Mouse (Mus musculus) midbrain, embryonic 15.5 days (tissue): ENCODE measurements at regions not wholly inside any gene's neighbourhood (a gene's known extent, or its start where the extent isn't known, plus 50 kb on each side); places are given as distances from the start of the nearest gene placed in this dataset.
A peak's percentile ranks its signal among the peaks of the same experiment; 100 is the strongest.

Source experiments
- ATAC-seq: fragments of 200-750 bp; cut with Nextera tagmentation; replicated peaks from 2 replicates; pipeline ENCODE4 v1.8.0; 2017; ENCODE audit warnings: moderate TSS enrichment
- H3K27ac ChIP-seq: fragments of 300-500 bp; sonication (generic); 2 replicates; pipeline ENCODE4 v1.5.1; 2015; ENCODE audit warnings: mild to moderate bottlenecking, inconsistent platforms
- H3K27me3 ChIP-seq: fragments of 300-500 bp; sonication (generic); replicated peaks from 2 replicates; pipeline ENCODE4 v1.6.1; 2015; ENCODE audit warnings: inconsistent platforms
- H3K36me3 ChIP-seq: fragments of 300-500 bp; sonication (generic); replicated peaks from 2 replicates; pipeline ENCODE4 v1.6.1; 2015; ENCODE audit warnings: inconsistent platforms
- H3K4me1 ChIP-seq: fragments of 300-500 bp; sonication (generic); 2 replicates; pipeline ENCODE4 v1.6.1; 2015; ENCODE audit warnings: inconsistent platforms
- H3K4me2 ChIP-seq: fragments of 300-500 bp; sonication (generic); 2 replicates; pipeline ENCODE4 v1.6.1; 2015; ENCODE audit warnings: inconsistent platforms, mild to moderate bottlenecking, moderate library complexity
- H3K4me3 ChIP-seq: fragments of 300-500 bp; sonication (generic); 2 replicates; pipeline ENCODE4 v1.5.1; 2015; ENCODE audit warnings: mild to moderate bottlenecking, inconsistent platforms
- H3K9ac ChIP-seq: fragments of 300-500 bp; sonication (generic); 2 replicates; pipeline ENCODE4 v1.6.1; 2015; ENCODE audit warnings: mild to moderate bottlenecking, inconsistent platforms
- H3K9me3 ChIP-seq: fragments of 300-500 bp; sonication (generic); 2 replicates; pipeline ENCODE4 v1.6.1; 2016; ENCODE audit warnings: inconsistent platforms
- WGBS: fragments of 180-500 bp; shearing (Covaris S2); methylation state at CpG from one replicate; pipeline ENCODE4 v1.1.7; 2015; ENCODE audit warnings: mixed read lengths; 5-methylcytosine and 5-hydroxymethylcytosine counted together

DNA sequence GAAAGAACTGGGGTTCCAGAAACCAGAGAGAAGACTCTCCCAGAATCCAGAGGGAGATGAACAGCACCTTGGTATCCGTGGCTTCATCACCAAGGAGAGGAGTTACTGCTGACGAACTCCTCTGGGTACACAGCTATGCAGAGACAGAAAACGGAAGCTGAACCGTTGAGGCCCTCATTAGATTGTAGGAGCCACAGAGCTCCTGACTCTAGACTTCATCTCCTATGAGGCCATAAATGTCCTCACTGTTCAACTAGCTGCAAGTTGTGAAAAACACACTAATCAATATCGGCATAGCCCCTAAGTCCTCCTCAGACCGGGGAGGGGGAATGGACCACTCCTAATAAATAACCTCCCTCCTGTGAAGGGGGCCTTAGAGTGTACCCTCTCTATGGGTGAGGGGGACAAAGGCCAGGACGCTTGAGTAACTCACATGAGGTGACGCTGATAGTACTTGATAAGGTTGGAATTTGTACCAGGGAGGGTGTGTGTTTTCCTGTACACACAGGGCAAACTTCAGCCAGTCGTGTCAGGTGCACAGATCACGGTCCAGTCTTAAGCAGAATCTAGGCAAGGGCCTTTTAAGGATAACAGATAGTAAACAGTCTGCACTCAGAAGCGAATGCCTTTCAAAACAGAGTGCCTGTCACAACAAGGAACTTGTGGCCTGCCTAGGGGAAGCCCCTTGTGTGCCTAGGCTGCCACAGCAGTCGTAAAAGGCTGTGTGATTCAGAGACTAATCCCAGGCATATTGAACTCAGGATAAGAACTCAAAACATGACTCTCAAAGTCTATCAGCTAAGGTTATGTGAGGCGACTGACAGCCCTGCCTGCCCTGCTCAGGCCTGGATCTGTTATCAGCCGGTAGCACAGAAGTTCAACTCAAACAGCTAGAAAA lies 104.2 kb downstream of the Dyrk2 start:
- 70% methylated on average over 14 of the region's 14 CpGs for WGBS
- no peak for ATAC-seq

DNA sequence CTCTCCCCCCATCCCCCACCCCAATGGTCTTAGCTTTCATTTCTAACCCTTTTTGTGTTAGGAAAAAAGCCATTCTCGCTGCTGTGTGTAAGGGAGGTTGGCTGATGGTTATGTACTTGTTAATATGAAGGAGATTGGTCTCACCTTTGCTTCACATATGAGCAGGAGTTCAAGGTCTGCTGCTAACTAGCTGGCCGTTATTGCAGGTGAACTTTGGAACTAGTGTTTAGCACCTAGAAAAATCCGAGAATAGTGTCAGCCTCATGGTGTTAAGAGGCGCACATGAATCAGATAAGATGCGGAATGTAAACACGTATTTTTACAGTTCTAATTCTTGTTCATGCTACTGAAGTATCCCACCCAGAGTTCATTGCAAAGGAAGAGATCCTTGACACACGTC lies 103.2 kb downstream of the Dyrk2 start:
- no peak overlapping the region for H3K27ac ChIP-seq
- no peak overlapping the region for H3K9ac ChIP-seq
- no peaks in the 10 kb centered on the region for H3K36me3 ChIP-seq
- ATAC-seq: no peak
- H3K4me1 ChIP-seq: no peaks in the 10 kb centered on the region
- no peak overlapping the region for H3K4me2 ChIP-seq
- H3K4me3 ChIP-seq: no peak overlapping the region
- H3K27me3 ChIP-seq: no peaks in the 10 kb centered on the region
- no peaks in the 10 kb centered on the region for H3K9me3 ChIP-seq
- WGBS: 85% methylated on average over 7 of the region's 7 CpGs

More for the DNA sequence above, 104.2 kb downstream of the Dyrk2 start:
- H3K4me3 ChIP-seq: no peak overlapping the region
- no peaks in the 10 kb centered on the region for H3K27me3 ChIP-seq
- no peak overlapping the region for H3K9ac ChIP-seq
- no peaks in the 10 kb centered on the region for H3K36me3 ChIP-seq
- H3K9me3 ChIP-seq: no peaks in the 10 kb centered on the region
- H3K27ac ChIP-seq: no peak overlapping the region
- H3K4me1 ChIP-seq: no peaks in the 10 kb centered on the region
- no peak overlapping the region for H3K4me2 ChIP-seq

DNA sequence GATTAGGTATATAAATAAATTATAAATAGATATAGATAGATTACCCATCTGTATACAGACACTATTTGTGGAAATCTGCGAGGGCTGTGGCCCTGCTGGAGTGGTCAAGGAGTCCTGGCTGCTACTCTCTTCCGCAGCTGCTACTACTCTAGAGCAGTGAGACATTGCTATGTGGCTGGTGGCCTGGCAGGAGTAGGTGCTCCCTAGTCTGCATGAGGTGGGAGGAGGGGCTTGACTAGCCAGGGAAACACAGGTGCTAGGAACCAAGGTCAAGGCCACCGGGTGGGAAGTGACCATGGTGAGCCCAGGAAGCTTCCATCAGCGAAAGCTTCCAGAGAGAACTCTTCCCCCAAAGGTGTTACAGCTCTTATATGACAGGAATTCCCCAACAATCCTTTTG lies 100.3 kb downstream of the Dyrk2 start:
- no peak for ATAC-seq
- no peak overlapping the region for H3K27ac ChIP-seq
- no peak overlapping the region for H3K9ac ChIP-seq
- no peaks in the 10 kb centered on the region for H3K9me3 ChIP-seq
- no peak overlapping the region for H3K4me3 ChIP-seq
- H3K4me1 ChIP-seq: no peaks in the 10 kb centered on the region
- no peaks in the 10 kb centered on the region for H3K27me3 ChIP-seq
- WGBS: 94% methylated on average over 4 of the region's 4 CpGs
- no peak overlapping the region for H3K4me2 ChIP-seq
- no peaks in the 10 kb centered on the region for H3K36me3 ChIP-seq

DNA sequence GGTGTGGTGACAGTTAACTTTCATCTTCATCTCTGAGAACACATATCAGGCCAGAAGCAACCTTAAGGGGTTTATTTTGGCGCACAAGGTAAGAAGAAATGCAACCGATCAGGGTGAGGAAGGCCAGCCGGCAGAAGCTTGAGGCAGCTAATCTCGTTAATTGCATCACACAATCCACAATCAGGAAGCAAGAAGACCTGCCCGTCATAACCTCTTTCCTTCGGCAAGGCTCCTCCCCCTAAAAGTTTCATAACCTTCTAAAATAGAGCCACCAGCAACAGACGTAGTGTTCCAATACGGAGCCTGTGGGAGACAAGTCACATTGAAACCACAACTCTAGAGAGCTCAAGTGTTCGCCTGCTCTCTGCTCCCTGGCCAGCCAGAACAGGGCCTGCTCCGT lies 91.4 kb downstream of the Dyrk2 start:
- H3K36me3 ChIP-seq: no peaks in the 10 kb centered on the region
- H3K4me3 ChIP-seq: no peak overlapping the region
- H3K4me2 ChIP-seq: no peak overlapping the region
- 94% methylated on average over 10 of the region's 10 CpGs for WGBS
- H3K9ac ChIP-seq: no peak overlapping the region
- no peaks in the 10 kb centered on the region for H3K9me3 ChIP-seq
- H3K4me1 ChIP-seq: no peaks in the 10 kb centered on the region
- no peaks in the 10 kb centered on the region for H3K27me3 ChIP-seq
- ATAC-seq: no peak
- H3K27ac ChIP-seq: no peak overlapping the region

DNA sequence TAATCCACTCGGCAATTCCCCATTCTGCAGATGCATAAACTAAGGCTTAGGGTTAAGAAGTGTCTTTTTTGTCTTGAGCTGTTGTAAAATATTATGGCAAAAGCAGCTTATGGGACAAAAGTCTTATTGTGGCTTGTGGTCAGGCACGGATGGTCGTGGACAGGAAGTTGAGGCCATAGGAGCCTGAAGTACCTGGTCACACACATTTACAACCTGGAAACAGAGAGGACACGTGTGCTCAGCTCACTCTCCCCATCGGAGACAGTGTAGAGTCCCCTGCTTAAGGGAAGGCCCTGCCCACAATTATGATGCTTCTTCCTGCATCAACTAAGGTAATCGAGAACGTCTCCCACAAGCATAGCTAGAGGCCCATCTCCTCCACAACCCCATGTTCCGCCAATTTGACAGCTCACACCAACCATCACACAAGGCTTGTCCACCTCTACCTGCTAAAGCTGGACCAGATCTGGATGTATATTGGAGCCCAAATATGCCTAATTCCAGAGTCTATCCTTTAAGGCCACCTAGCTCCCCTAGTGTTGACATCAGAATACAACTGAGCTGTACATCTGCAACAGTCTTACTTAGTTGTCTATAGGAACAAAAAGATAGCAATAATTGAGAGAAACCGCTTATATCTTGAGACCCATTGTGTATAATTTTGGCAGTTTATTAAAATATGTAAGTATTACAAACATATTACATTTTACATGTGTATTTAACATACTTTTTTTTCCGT lies 89.0 kb downstream of the Dyrk2 start:
- no peaks in the 10 kb centered on the region for H3K36me3 ChIP-seq
- H3K27me3 ChIP-seq: no peaks in the 10 kb centered on the region
- H3K27ac ChIP-seq: no peak overlapping the region
- ATAC-seq: no peak
- H3K4me2 ChIP-seq: no peak overlapping the region
- H3K4me1 ChIP-seq: no peaks in the 10 kb centered on the region
- H3K9me3 ChIP-seq: no peaks in the 10 kb centered on the region
- H3K4me3 ChIP-seq: no peak overlapping the region
- no peak overlapping the region for H3K9ac ChIP-seq
- 87% methylated on average over 10 of the region's 10 CpGs for WGBS

DNA sequence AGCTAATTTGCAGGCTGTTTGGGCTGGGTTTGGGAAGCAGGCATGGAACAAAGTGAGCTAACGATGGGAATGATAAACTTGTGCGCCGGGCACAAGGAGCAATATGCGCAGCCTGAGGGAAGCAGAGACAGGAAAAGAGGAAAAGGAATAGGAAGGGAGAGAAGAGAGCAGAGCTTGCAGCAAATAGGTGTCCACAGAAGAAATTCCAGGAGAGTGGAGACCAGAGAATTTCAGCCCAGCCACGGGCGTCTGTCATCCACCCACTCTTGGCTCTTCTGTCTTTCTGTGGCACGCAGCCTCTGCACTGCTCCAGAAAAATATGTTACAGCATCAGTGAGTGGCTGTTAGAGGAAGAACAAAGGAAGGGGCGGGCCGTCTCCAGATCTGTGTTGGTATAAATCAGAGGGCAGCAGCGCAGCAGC lies 88.2 kb downstream of the Dyrk2 start:
- H3K27ac ChIP-seq: no peak overlapping the region
- no peak for ATAC-seq
- WGBS: 76% methylated on average over 10 of the region's 10 CpGs

DNA sequence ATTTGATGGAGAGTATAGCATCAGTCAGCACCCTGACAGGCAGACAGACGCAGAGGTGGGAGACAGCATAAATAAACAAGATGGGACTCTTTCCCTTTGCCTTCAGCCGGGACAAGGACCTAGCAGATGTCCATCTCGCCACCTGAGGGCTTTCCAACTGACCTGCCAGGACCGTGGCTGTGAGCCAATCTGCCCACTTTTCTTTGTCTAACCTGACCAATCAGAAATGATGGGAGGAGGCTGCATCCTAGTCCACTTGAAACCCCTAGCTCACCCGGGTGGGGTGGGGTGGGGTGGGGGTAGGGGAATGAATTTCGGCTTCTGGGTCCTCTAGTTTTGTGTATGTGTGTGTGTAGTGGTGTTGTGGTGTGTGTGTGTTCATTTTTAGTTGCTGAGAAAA lies 87.4 kb downstream of the Dyrk2 start:
- no peak for ATAC-seq
- WGBS: 80% methylated on average over 6 of the region's 6 CpGs
- Histone ChIP-seq H3K27me3 (no peaks in the 10 kb centered on the region), H3K9ac (no peak overlapping the region), H3K4me3 (no peak overlapping the region), H3K9me3 (no peaks in the 10 kb centered on the region), H3K4me1 (no peaks in the 10 kb centered on the region), H3K4me2 (no peak overlapping the region), H3K36me3 (no peaks in the 10 kb centered on the region), H3K27ac (no peak overlapping the region)

More for the DNA sequence above, 88.2 kb downstream of the Dyrk2 start:
- Histone ChIP-seq H3K9me3 (no peaks in the 10 kb centered on the region), H3K36me3 (no peaks in the 10 kb centered on the region), H3K4me1 (no peaks in the 10 kb centered on the region), H3K27me3 (no peaks in the 10 kb centered on the region), H3K4me2 (no peak overlapping the region), H3K9ac (no peak overlapping the region), H3K4me3 (no peak overlapping the region)

DNA sequence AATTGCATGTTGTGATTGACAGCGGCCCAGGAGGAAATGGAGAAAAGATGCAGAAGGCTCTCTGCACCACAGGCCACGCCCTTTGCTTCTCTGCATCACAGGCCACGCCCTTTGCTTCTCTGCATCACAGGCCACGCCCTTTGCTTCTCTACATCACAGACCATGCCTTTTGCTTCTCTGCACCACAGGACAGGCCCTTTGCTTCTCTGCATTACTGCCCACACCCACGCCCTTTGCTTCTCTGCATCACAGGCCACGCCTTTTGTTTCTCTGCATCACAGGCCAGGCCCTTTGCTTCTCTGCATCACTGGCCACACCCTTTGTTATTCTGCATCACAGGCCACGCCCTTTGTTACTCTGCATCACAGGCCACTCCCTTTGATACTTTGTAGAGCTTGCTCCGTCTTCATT lies 82.7 kb downstream of the Dyrk2 start:
- Histone ChIP-seq H3K9me3 (no peaks in the 10 kb centered on the region), H3K9ac (no peak overlapping the region), H3K27me3 (no peaks in the 10 kb centered on the region), H3K4me2 (no peak overlapping the region), H3K4me1 (peaks cover 3% of the 10 kb centered on the region; the same call in 1 of the 2 replicates), H3K36me3 (no peaks in the 10 kb centered on the region), H3K27ac (no peak overlapping the region), H3K4me3 (no peak overlapping the region)
- ATAC-seq: no peak
- WGBS: 85% methylated on average over 8 of the region's 8 CpGs

DNA sequence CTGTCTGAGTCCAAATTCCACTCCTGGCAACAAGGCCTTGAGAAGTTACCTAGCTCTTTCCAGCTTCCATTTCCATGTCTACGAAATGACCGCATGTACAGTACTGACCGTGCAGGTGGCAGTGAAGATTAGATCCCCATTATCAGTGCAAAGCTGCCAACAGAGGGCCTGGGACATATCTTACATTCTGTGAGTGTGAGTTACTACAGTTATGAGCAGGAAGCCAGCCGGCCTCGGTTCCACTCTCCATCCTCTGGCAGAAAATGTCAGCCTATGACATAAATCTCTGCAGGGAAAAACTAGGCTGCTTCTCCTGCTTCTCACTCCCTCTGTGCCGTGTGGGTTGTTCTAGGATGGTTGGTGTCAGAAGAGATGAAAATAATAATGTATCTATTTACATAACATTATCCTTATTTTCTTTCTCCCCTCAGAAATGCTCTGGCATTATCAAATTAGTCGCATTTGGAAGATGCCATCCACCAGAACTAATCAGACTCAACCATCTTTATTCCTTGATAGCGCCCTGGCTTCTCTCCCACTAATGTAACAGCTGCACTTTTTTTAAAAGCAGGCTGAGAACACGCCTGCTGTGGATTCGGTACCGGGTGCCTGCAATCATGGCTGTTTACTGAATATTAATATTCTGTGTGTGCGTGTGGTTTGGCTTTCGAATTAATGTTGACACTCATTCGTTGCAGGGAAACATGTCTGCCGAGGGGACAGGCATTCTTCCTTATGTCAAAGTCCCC lies 77.5 kb downstream of the Dyrk2 start:
- Histone ChIP-seq H3K36me3 (no peaks in the 10 kb centered on the region), H3K9ac (no peak overlapping the region), H3K4me1 (peaks cover 19% of the 10 kb centered on the region), H3K4me2 (no peak overlapping the region), H3K27ac (peak overlapping the region; percentile 27; the same call in 1 of the 2 replicates), H3K9me3 (no peaks in the 10 kb centered on the region), H3K27me3 (no peaks in the 10 kb centered on the region), H3K4me3 (no peak overlapping the region)
- WGBS: 53% methylated on average over 15 of the region's 15 CpGs
- 0 out of 2 replicates have a peak, but pooled peaks have one; percentile 38 for ATAC-seq

DNA sequence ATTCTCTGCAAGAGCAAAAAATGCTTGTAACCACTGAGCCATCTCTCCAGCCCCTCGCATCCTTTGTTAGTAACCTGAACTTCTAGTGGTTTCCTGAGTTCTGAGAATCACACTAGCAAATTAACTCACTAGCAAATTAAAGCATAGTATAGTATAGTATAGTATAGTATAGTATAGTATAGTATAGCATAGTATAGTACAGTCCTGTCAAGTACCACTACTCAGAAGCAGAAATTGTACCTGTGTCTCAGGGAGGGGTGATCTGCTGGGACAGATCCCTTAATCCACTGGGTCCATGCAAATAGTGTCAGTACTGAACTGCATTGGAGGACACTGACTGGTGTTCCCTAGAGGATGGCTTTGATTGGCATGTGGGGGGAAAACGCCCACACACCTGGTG lies 76.2 kb downstream of the Dyrk2 start:
- Histone ChIP-seq H3K4me2 (no peak overlapping the region), H3K9me3 (no peaks in the 10 kb centered on the region), H3K27ac (peak overlapping the region; percentile 43), H3K36me3 (no peaks in the 10 kb centered on the region), H3K4me1 (peaks cover 19% of the 10 kb centered on the region), H3K9ac (no peak overlapping the region), H3K27me3 (no peaks in the 10 kb centered on the region), H3K4me3 (no peak overlapping the region)
- WGBS: 94% methylated on average over 2 of the region's 2 CpGs
- 0 out of 2 replicates have a peak, but pooled peaks have one; percentile 60 for ATAC-seq

DNA sequence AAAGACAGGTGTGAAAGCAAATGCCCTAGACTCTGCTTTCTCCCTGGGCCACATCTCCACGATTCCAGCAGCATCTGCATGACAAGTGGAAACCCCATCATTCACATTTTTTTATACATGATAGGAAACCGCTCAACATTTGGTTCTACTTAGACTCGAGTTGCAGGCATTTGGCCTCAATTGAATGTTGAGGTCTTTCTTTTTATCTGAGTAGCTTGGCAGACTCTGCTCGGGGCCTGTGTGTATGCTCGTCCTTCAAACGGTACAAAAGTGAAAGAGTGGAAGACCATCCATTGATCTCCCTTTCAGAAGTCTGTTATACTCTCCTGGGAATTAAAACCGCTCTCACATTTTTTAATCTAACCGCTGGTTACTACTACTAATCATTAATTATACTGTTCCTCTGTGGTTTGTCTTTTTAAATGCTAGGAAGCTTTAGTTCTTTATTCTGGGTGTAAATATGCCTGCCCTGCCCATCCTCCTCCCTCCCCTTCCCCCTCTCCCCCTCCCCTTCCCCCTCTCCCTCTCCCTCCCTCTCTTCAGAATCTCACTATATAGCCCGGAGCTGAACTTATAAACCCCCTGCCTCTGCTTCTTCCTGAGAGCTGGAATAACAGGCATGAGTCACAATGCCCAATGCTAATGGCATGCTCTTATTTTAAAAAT lies 75.5 kb downstream of the Dyrk2 start:
- H3K4me2 ChIP-seq: no peak overlapping the region
- H3K9me3 ChIP-seq: no peaks in the 10 kb centered on the region
- H3K4me3 ChIP-seq: no peak overlapping the region
- ATAC-seq: peak; percentile 72; the same call in 1 of the 2 replicates
- peaks cover 19% of the 10 kb centered on the region for H3K4me1 ChIP-seq
- H3K9ac ChIP-seq: no peak overlapping the region
- H3K36me3 ChIP-seq: no peaks in the 10 kb centered on the region
- no peaks in the 10 kb centered on the region for H3K27me3 ChIP-seq
- H3K27ac ChIP-seq: peak overlapping the region; percentile 43
- WGBS: 33% methylated on average over 9 of the region's 9 CpGs

DNA sequence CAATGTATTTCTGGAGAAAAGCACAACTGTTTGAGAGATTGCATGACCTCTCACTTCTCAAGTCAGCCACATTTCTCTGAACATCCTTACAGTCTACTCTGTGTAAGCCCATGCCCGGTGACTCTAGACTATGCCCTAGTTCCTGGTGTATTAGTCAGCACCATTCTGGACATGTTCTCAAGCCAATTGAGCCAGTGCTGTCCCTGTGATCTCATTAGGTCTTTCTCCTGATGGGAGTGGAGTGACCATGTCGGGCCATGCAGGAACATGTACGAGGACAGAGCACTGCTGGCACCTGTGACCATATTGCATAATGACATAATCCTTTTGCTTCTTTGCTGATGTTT lies 75.0 kb downstream of the Dyrk2 start:
- WGBS: 70% methylated on average over 3 of the region's 3 CpGs
- Histone ChIP-seq H3K27me3 (no peaks in the 10 kb centered on the region), H3K9ac (no peak overlapping the region), H3K36me3 (no peaks in the 10 kb centered on the region), H3K9me3 (no peaks in the 10 kb centered on the region), H3K4me3 (no peak overlapping the region), H3K4me1 (peaks cover 19% of the 10 kb centered on the region), H3K27ac (no peak overlapping the region), H3K4me2 (no peak overlapping the region)
- ATAC-seq: no peak
